Mouse (Mus musculus): ENCODE results near the gene Tspan9. TPM values are rescaled to one million over a fixed set of nuclear protein-coding genes. Genes with fewer than 3 reads are reported as not detected.

Gene Tspan9
- total RNA-seq, 1 experiment = 161 TPM

DNA sequence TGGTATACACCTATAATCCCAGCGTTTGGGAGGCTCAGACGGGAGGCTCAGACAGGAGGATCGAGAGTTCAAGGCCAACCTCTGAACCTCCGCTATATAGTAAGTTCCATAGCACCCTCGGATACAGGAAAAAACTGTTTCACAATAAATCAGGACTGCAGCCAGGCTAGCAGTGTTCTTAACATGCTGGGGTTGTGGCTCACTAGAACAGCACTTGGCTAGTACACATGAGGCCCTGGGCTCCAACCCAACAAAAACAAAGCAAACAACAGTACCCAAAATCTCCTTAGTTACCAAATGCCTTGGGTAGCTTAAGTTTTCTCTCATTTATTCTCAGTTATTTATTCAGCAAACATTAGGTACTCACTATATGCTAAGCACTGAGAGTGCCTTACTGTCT lies 21.7 kb downstream of the Tspan9 start:
- no peak overlapping the region for H3K4me3 ChIP-seq (ENCODE audit: insufficient read depth in 1 of 2, low read depth in 1 of 2, low read length in 2 of 2, poor library complexity in 1 of 2, severe bottlenecking in 1 of 2)
- in situ Hi-C loops (cut with MboI; ENCODE audit: low sequenced_read_pairs in 2 of 2, unreplicated experiment in 2 of 2) = no loop called here
- no peak for TF ChIP-seq CHD2 (IDR thresholded peaks at IDR 0.05; ENCODE audit: low read depth, low read length)
- TF ChIP-seq ZNF384 (IDR thresholded peaks at IDR 0.05; ENCODE audit: low read depth, low read length) = no peak
- no peak for TF ChIP-seq HCFC1 (IDR thresholded peaks at IDR 0.05; ENCODE audit: borderline replicate concordance, insufficient read depth, low read length)
- TF ChIP-seq ZC3H11A (IDR thresholded peaks at IDR 0.05; ENCODE audit: borderline replicate concordance, low read depth, low read length) = no peak
- no peak for TF ChIP-seq MAFK (IDR thresholded peaks at IDR 0.05; ENCODE audit: insufficient read depth, low read depth, low read length)
- no peak overlapping the region for H3K9ac ChIP-seq (ENCODE audit: insufficient read depth, low read depth, low read length, poor library complexity, severe bottlenecking)
- DNase-seq (ENCODE audit: low read depth, low spot score) = no peak
- no peak overlapping the region for H3K27ac ChIP-seq (ENCODE audit: insufficient read depth, low read depth, low read length, poor library complexity, severe bottlenecking)
- H3K9me3 ChIP-seq (ENCODE audit: control insufficient read depth, insufficient read depth, low read depth, low read length) = no peaks in the 10 kb centered on the region
- peaks cover 0 to 9% of the 10 kb centered on the region in 2 experiments; a peak in 3 of 4 replicates for H3K4me1 ChIP-seq (ENCODE audit: control insufficient read depth in 2 of 2, insufficient read depth in 2 of 2, low read length in 2 of 2, poor library complexity in 1 of 2)
- peaks cover 2% of the 10 kb centered on the region; the same call in 1 of the 2 replicates for H3K36me3 ChIP-seq (ENCODE audit: control insufficient read depth, insufficient read depth, low read length, poor library complexity, severe bottlenecking)

DNA sequence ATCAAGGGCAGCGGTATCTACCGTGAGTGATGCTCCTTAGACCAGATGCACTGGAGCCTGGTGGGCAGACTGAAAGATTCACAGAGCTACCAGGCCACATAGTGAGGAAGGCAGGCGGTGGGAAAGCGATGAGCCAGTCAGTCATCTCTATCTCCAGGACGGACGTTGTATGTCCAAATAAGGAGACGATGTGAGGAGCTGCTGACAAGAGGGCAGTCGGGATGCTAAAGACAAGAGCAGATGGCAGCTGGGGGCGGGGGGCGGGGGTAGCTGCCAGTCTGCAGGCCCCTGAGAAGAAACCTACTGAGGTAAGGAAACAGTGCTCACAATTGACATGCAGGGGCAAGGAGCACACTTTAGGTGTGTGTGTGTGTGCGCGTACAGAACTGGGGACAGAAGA lies 22.6 kb downstream of the Tspan9 start:
- TF ChIP-seq ZNF384 (IDR thresholded peaks at IDR 0.05; ENCODE audit: low read depth, low read length) (no peak), MAFK (IDR thresholded peaks at IDR 0.05; ENCODE audit: insufficient read depth, low read depth, low read length) (no peak), CHD2 (IDR thresholded peaks at IDR 0.05; ENCODE audit: low read depth, low read length) (no peak), ZC3H11A (IDR thresholded peaks at IDR 0.05; ENCODE audit: borderline replicate concordance, low read depth, low read length) (no peak), HCFC1 (IDR thresholded peaks at IDR 0.05; ENCODE audit: borderline replicate concordance, insufficient read depth, low read length) (no peak)
- DNase-seq (ENCODE audit: low read depth, low spot score) = no peak
- Histone ChIP-seq H3K4me3 (ENCODE audit: insufficient read depth in 1 of 2, low read depth in 1 of 2, low read length in 2 of 2, poor library complexity in 1 of 2, severe bottlenecking in 1 of 2) (no peak overlapping the region), H3K9ac (ENCODE audit: insufficient read depth, low read depth, low read length, poor library complexity, severe bottlenecking) (no peak overlapping the region), H3K4me1 (ENCODE audit: control insufficient read depth in 2 of 2, insufficient read depth in 2 of 2, low read length in 2 of 2, poor library complexity in 1 of 2) (peaks cover 2 to 14% of the 10 kb centered on the region in 2 experiments; a peak in 3 of 4 replicates), H3K9me3 (ENCODE audit: control insufficient read depth, insufficient read depth, low read depth, low read length) (no peaks in the 10 kb centered on the region), H3K36me3 (ENCODE audit: control insufficient read depth, insufficient read depth, low read length, poor library complexity, severe bottlenecking) (peaks cover 2% of the 10 kb centered on the region; the same call in 1 of the 2 replicates), H3K27ac (ENCODE audit: insufficient read depth, low read depth, low read length, poor library complexity, severe bottlenecking) (no peak overlapping the region)
- in situ Hi-C loops (cut with MboI; ENCODE audit: low sequenced_read_pairs in 2 of 2, unreplicated experiment in 2 of 2) = no loop called here

- H3K27ac ChIP-seq (ENCODE audit: insufficient read depth, low read depth, low read length, poor library complexity, severe bottlenecking) = no peak overlapping the region
- TF ChIP-seq ZNF384 (IDR thresholded peaks at IDR 0.05; ENCODE audit: low read depth, low read length) (no peak), MAFK (IDR thresholded peaks at IDR 0.05; ENCODE audit: insufficient read depth, low read depth, low read length) (no peak), CHD2 (IDR thresholded peaks at IDR 0.05; ENCODE audit: low read depth, low read length) (no peak), HCFC1 (IDR thresholded peaks at IDR 0.05; ENCODE audit: borderline replicate concordance, insufficient read depth, low read length) (no peak), ZC3H11A (IDR thresholded peaks at IDR 0.05; ENCODE audit: borderline replicate concordance, low read depth, low read length) (no peak)
- no peaks in the 10 kb centered on the region for H3K9me3 ChIP-seq (ENCODE audit: control insufficient read depth, insufficient read depth, low read depth, low read length)
- H3K9ac ChIP-seq (ENCODE audit: insufficient read depth, low read depth, low read length, poor library complexity, severe bottlenecking) = peak overlapping the region; percentile 36; the same call in 1 of the 2 replicates
- H3K4me1 ChIP-seq (ENCODE audit: control insufficient read depth in 2 of 2, insufficient read depth in 2 of 2, low read length in 2 of 2, poor library complexity in 1 of 2) = peaks cover 2 to 14% of the 10 kb centered on the region in 2 experiments; a peak in 3 of 4 replicates
- in situ Hi-C loops (cut with MboI; ENCODE audit: low sequenced_read_pairs in 2 of 2, unreplicated experiment in 2 of 2) = no loop called here
- H3K4me3 ChIP-seq (ENCODE audit: insufficient read depth in 1 of 2, low read depth in 1 of 2, low read length in 2 of 2, poor library complexity in 1 of 2, severe bottlenecking in 1 of 2) = peak overlapping the region; percentile 37 to 48; a peak in 2 of 4 replicates
- peaks cover 4% of the 10 kb centered on the region; the same call in 1 of the 2 replicates for H3K36me3 ChIP-seq (ENCODE audit: control insufficient read depth, insufficient read depth, low read length, poor library complexity, severe bottlenecking)
- no peak for DNase-seq (ENCODE audit: low read depth, low spot score)
These were observed 24.6 kb downstream of the Tspan9 start for GRCm38 (mm10) chr6:128118670-128119230.

DNA sequence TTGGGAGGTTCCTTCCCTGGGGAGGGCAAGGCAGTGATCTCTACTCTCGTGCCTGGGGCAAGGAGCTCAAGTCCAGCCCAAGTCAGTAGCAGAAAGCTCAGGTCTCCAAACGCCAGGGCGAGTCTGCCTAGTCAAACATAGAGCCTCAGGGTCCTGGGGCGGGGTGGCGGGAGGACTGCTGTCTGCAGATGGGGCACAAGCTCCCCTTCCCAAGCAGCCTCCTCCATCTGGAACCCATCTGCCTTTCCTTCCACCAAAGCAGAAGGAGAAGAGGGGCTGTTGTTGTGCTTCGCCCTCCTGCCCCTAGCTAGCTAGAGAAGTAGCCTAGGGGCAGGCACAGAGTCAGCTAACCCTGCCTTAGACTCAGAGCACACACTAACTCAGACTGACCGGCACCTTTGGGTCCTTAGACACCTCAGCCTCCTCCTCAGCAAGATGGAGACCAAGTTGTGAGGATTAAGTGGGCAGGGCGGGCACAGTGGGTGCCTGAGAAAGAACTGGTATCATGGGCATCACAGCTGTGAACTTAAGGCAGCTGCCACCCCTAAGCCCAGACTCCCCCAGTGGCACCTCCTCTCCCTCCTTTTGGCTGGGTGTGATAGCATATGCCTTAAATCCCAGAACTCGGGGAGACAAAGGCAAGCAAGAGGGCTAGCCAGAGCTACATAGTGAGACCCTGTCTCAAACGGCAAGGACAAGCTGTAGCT lies 26.4 kb downstream of the Tspan9 start:
- H3K27ac ChIP-seq (ENCODE audit: insufficient read depth, low read depth, low read length, poor library complexity, severe bottlenecking) = no peak overlapping the region
- in situ Hi-C loops (cut with MboI; ENCODE audit: low sequenced_read_pairs in 2 of 2, unreplicated experiment in 2 of 2) = no loop called here
- H3K9ac ChIP-seq (ENCODE audit: insufficient read depth, low read depth, low read length, poor library complexity, severe bottlenecking) = no peak overlapping the region; the same call in 1 of the 2 replicates
- DNase-seq (ENCODE audit: low read depth, low spot score) = no peak
- H3K9me3 ChIP-seq (ENCODE audit: control insufficient read depth, insufficient read depth, low read depth, low read length) = no peaks in the 10 kb centered on the region
- peak overlapping the region in 1 of 2 experiments; percentile 9; a peak in 1 of 4 replicates for H3K4me3 ChIP-seq (ENCODE audit: insufficient read depth in 1 of 2, low read depth in 1 of 2, low read length in 2 of 2, poor library complexity in 1 of 2, severe bottlenecking in 1 of 2)
- peaks cover 4% of the 10 kb centered on the region; the same call in 1 of the 2 replicates for H3K36me3 ChIP-seq (ENCODE audit: control insufficient read depth, insufficient read depth, low read length, poor library complexity, severe bottlenecking)
- no peak for TF ChIP-seq HCFC1 (IDR thresholded peaks at IDR 0.05; ENCODE audit: borderline replicate concordance, insufficient read depth, low read length)
- TF ChIP-seq ZC3H11A (IDR thresholded peaks at IDR 0.05; ENCODE audit: borderline replicate concordance, low read depth, low read length) = no peak
- no peak for TF ChIP-seq MAFK (IDR thresholded peaks at IDR 0.05; ENCODE audit: insufficient read depth, low read depth, low read length)
- no peak for TF ChIP-seq CHD2 (IDR thresholded peaks at IDR 0.05; ENCODE audit: low read depth, low read length)
- TF ChIP-seq ZNF384 (IDR thresholded peaks at IDR 0.05; ENCODE audit: low read depth, low read length) = no peak
- H3K4me1 ChIP-seq (ENCODE audit: control insufficient read depth in 2 of 2, insufficient read depth in 2 of 2, low read length in 2 of 2, poor library complexity in 1 of 2) = peaks cover 3 to 21% of the 10 kb centered on the region in 2 experiments; a peak in 3 of 4 replicates
